Mouse (Mus musculus): ENCODE data around the gene Mill1. TPM values are rescaled to one million over a fixed set of nuclear protein-coding genes. Genes with fewer than 3 reads are reported as not detected.
"Not testable (repeated sequence)": the region's sequence is repeated elsewhere in the genome, so short reads cannot be mapped to it uniquely, and the experiment has no call there.

The Mill1 gene
- polyA plus RNA-seq (2012): not detected in 2 replicates

DNA sequence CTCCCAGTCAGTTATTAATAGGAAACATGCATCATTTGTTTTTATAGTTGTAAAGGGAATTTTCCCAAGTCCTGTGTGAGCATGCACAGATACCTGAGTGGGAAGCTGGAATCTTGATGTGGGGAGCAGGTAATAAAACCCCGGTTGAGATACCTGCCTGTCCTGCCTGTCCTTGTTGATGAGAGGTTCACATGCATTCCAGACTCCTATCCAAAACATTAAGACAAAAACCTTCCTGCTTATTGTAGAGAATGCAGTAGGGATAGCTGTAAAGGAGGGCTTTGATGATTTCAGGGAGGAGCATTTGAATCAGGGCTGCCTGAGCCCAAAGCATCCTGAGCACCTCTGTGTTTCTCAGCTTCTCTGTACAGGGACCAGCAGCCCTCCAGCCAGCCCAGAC, at the start of gene Mill1:
Gene Mill1 (plus strand): TSS at position 301 of the 400 bp plus-strand sequence.
- H3K27me3 ChIP-seq (ENCODE audit: control insufficient read depth): no peaks in the 10 kb centered on the region
- no peaks in the 10 kb centered on the region for H3K4me1 ChIP-seq (ENCODE audit: control insufficient read depth)
- no peaks in the 10 kb centered on the region for H3K36me3 ChIP-seq (ENCODE audit: control insufficient read depth)
- TF ChIP-seq TAL1 (IDR thresholded peaks at IDR 0.05; ENCODE audit: low read length): no peak
- no peak within 1 kb of the TSS for H3K4me3 ChIP-seq (replicated peaks)
- H3K9me3 ChIP-seq (ENCODE audit: control insufficient read depth, low read length): peaks cover 9% of the 10 kb centered on the region

DNA sequence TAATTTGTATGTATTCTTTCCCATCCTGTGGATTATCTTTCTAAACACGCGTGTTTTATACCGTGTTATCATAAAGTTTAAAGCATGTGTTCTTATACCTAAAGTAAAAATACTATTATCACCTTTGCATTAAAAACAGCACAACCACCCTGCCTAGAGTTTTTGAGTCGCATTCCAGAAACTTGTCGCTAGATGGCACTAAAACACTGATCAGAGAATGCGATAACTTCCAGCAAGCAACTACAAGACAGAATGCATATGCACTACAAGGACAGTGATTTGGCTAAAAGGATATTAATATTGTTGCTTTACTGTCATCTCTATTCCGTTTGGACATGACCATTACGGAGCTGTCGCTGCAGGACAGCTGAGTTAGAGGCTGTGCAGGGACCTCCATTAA, 34.2 kb upstream of the Mill1 start:
- no peaks in the 10 kb centered on the region for H3K27me3 ChIP-seq (ENCODE audit: control insufficient read depth)
- H3K9me3 ChIP-seq (ENCODE audit: control insufficient read depth, low read length): 0 out of 2 replicates have a peak, but pooled peaks cover 2% of the 10 kb centered on the region
- no peaks in the 10 kb centered on the region for H3K36me3 ChIP-seq (ENCODE audit: control insufficient read depth)
- no peak overlapping the region for H3K4me3 ChIP-seq (replicated peaks)
- TF ChIP-seq GATA1 (IDR thresholded peaks at IDR 0.05; ENCODE audit: low read length) (no peak), TAL1 (IDR thresholded peaks at IDR 0.05; ENCODE audit: low read length) (no peak)
- no peaks in the 10 kb centered on the region for H3K4me1 ChIP-seq (ENCODE audit: control insufficient read depth)

- Histone ChIP-seq H3K36me3 (ENCODE audit: control insufficient read depth) (no peaks in the 10 kb centered on the region), H3K27me3 (ENCODE audit: control insufficient read depth) (no peaks in the 10 kb centered on the region), H3K4me3 (replicated peaks) (no peak overlapping the region), H3K4me1 (ENCODE audit: control insufficient read depth) (no peaks in the 10 kb centered on the region), H3K9me3 (ENCODE audit: control insufficient read depth, low read length) (0 out of 2 replicates have a peak, but pooled peaks cover 2% of the 10 kb centered on the region)
- no peak for TF ChIP-seq TAL1 (IDR thresholded peaks at IDR 0.05; ENCODE audit: low read length)
- TF ChIP-seq GATA1 (IDR thresholded peaks at IDR 0.05; ENCODE audit: low read length): no peak
These were observed 30.4 kb upstream of the Mill1 start for GRCm38 (mm10) chr7:18214699-18215098.

GRCm38 (mm10) chr7:18238561-18238960, 6.6 kb upstream of the Mill1 start:
- no peak overlapping the region for H3K4me3 ChIP-seq (replicated peaks)
- no peaks in the 10 kb centered on the region for H3K4me1 ChIP-seq (ENCODE audit: control insufficient read depth)
- TF ChIP-seq TAL1 (IDR thresholded peaks at IDR 0.05; ENCODE audit: low read length) (no peak), GATA1 (IDR thresholded peaks at IDR 0.05; ENCODE audit: low read length) (no peak)
- H3K27me3 ChIP-seq (ENCODE audit: control insufficient read depth): no peaks in the 10 kb centered on the region
- H3K9me3 ChIP-seq (ENCODE audit: control insufficient read depth, low read length): peaks cover 15% of the 10 kb centered on the region
- no peaks in the 10 kb centered on the region for H3K36me3 ChIP-seq (ENCODE audit: control insufficient read depth)

DNA sequence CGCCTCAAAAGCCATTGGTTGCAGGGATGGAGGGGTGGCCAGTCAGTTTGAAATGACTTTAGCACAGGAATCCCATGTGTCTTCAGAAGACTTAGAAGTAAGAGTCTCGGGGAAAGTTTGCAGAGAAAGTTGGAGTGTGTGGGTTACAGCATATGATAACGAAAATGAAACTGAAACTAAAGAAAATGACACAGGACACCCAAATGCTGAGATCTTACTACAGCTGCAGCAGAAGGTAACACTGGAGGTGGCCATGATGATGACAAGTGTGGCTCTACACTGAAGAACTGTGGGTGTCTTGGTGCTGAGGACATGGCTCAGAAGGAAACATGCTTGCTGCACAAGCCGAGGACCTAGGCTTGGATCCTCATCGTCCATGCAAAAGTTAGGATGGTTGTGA, 3.9 kb upstream of the Mill1 start:
- no peaks in the 10 kb centered on the region for H3K27me3 ChIP-seq (ENCODE audit: control insufficient read depth)
- H3K4me3 ChIP-seq (replicated peaks): no peak overlapping the region
- H3K9me3 ChIP-seq (ENCODE audit: control insufficient read depth, low read length): peaks cover 13% of the 10 kb centered on the region
- no peaks in the 10 kb centered on the region for H3K4me1 ChIP-seq (ENCODE audit: control insufficient read depth)
- no peaks in the 10 kb centered on the region for H3K36me3 ChIP-seq (ENCODE audit: control insufficient read depth)
- TF ChIP-seq GATA1 (IDR thresholded peaks at IDR 0.05; ENCODE audit: low read length) (no peak), TAL1 (IDR thresholded peaks at IDR 0.05; ENCODE audit: low read length) (no peak)

DNA sequence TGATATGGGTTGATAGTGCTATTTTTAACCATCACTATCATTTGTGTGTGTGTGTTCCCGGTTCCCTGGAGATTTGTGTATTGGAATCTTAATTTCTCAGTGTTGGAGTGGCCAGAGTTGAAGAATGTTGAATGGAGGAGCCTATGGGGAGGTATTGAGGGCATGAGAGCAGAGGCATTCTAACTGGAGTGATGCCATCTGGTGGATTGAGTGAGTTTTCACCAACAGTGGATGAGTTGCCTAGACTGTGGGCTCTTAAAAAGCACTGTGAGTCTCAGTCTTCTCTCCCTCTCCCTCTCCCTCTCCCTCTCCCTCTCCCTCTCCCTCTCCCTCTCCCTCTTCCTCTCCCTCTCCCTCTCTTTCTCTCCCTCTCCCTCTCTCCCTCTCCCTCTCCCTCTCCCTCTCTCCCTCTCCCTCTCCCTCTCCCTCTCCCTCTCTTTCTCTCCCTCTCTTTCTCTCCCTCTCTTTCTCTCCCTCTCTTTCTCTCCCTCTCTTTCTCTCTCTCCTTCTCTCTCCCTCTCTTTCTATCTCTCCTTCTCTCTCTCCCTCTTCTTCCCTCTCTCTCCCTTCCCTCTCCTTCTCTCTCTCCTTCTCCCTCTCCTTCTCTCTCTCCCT, 1.1 kb upstream of the Mill1 start:
- not testable (repeated sequence) for H3K36me3 ChIP-seq (ENCODE audit: control insufficient read depth); H3K9me3 ChIP-seq (ENCODE audit: control insufficient read depth, low read length); H3K27me3 ChIP-seq (ENCODE audit: control insufficient read depth); H3K4me3 ChIP-seq (replicated peaks); H3K4me1 ChIP-seq (ENCODE audit: control insufficient read depth)

DNA sequence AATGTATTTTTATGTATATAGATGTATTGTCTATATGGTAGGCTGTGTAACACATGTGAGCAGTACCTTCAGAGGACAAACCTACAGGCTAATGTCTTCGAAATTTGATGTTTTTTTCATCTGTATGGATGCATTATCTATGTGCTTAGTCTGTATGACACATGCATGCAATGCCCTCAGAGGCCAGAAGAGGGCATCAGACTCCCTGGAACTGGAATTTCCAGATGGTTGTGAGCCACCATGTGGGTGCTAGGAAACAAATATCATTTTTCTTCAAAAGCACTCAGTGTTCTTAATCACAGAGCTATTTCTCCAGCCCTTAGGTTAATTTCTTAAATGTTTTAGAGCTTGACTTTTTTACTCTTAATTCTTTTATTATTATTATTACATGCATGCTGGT, 15.1 kb downstream of the Mill1 start:
- H3K4me3 ChIP-seq (replicated peaks): no peak overlapping the region
- no peak for TF ChIP-seq GATA1 (IDR thresholded peaks at IDR 0.05; ENCODE audit: low read length)
- TF ChIP-seq TAL1 (IDR thresholded peaks at IDR 0.05; ENCODE audit: low read length): no peak
- H3K4me1 ChIP-seq (ENCODE audit: control insufficient read depth): no peaks in the 10 kb centered on the region
- peaks cover 11% of the 10 kb centered on the region for H3K9me3 ChIP-seq (ENCODE audit: control insufficient read depth, low read length)
- H3K27me3 ChIP-seq (ENCODE audit: control insufficient read depth): no peaks in the 10 kb centered on the region
- no peaks in the 10 kb centered on the region for H3K36me3 ChIP-seq (ENCODE audit: control insufficient read depth)

- peaks cover 7% of the 10 kb centered on the region for H3K9me3 ChIP-seq (ENCODE audit: control insufficient read depth, low read length)
- no peak for TF ChIP-seq GATA1 (IDR thresholded peaks at IDR 0.05; ENCODE audit: low read length)
- TF ChIP-seq TAL1 (IDR thresholded peaks at IDR 0.05; ENCODE audit: low read length): no peak
- H3K36me3 ChIP-seq (ENCODE audit: control insufficient read depth): no peaks in the 10 kb centered on the region
- no peak overlapping the region for H3K4me3 ChIP-seq (replicated peaks)
- no peaks in the 10 kb centered on the region for H3K27me3 ChIP-seq (ENCODE audit: control insufficient read depth)
- no peaks in the 10 kb centered on the region for H3K4me1 ChIP-seq (ENCODE audit: control insufficient read depth)
These were observed 19.9 kb downstream of the Mill1 start for GRCm38 (mm10) chr7:18265089-18265488.

Other genes starting within 250 kb of the Mill1 start
- gene Ceacam13, start 235.5 kb upstream of the Mill1 start, polyA plus RNA-seq (2012): 0.04 TPM in 1 of 2 replicates, not detected in the other
- not detected in 2 replicates for gene Ceacam12, start 179.4 kb upstream of the Mill1 start, polyA plus RNA-seq (2012)
- not detected in 2 replicates for gene Igfl3, start 68.9 kb upstream of the Mill1 start, polyA plus RNA-seq (2012)
- gene Psg18, start 109.7 kb downstream of the Mill1 start, polyA plus RNA-seq (2012): not detected in 2 replicates
- not detected in 2 replicates for gene Psg28, start 186.7 kb downstream of the Mill1 start, polyA plus RNA-seq (2012)
- not detected in 2 replicates for gene Psg26, start 238.8 kb downstream of the Mill1 start, polyA plus RNA-seq (2012)

Data from erythroblast, embryonic 14.5 days (primary cell).